In the genomic region with DNA sequence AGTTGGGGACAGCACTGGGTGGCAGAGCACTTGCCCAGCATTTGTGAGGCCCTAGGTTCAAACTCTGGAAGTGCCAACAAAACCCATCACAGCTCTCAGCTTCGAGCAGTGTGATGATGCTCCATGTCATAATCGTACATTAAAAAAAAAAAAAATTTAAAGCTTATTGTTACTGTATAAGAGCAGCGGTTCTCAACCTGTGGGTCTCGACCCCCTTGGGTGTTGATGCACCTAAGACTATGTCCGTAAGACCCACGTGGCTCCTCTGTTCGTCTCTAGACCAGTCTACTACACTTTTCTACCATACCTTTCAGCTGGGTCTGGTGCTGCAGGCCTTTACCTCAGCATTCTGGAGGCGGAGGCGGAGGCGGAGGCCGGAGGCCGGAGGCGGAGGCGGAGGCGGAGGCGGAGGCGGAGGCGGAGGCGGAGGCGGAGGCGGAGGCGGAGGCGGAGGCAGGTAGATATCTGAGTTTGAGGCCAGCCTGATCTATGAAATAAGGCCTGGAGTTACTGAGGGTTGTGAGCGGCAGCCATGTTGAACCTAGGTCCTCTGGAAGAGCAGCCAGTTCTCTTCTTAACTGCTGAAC, we compare ENCODE assay signal across 22 mouse cellular contexts. TPM values are rescaled to one million over a fixed set of nuclear protein-coding genes. Genes with fewer than 3 reads are reported as not detected.
A peak's percentile ranks its signal among the peaks of the same experiment; 100 is the strongest.
DNase-seq lines count a peak whose midpoint lies in the region; ATAC-seq and TF ChIP-seq lines count a peak whose summit lies in the region.
"Had no signal": no experiment of that assay in that cellular context is flagged by ENCODE, and none has a peak within 500 bp of the region (broad histone marks: within the 10 kb centered on the region; RNA-seq: fewer than 3 reads in every experiment).

No protein-coding gene starts in this region.

- no peak overlapping the region for H3K4me2 ChIP-seq in liver, embryonic 13.5 days
- H3K4me2 ChIP-seq: embryonic facial prominence, embryonic 12.5 days; forebrain, embryonic 15.5 days; hindbrain, embryonic 12.5 days had no signal

- TF ChIP-seq CTCF in E14TG2a.4 (conservative IDR thresholded peaks at IDR 0.05; ENCODE audit: low read length) = no peak

- H3K9me3 ChIP-seq in E14TG2a.4 (ENCODE audit: low read length) = no peaks in the 10 kb centered on the region
- no peaks in the 10 kb centered on the region for H3K9me3 ChIP-seq in liver, embryonic 13.5 days (replicated peaks)
- H3K9me3 ChIP-seq: embryonic facial prominence, embryonic 12.5 days; forebrain, embryonic 15.5 days; hindbrain, embryonic 12.5 days had no signal

- WGBS in liver, embryonic 13.5 days (ENCODE audit: insufficient replicate concordance) = 73% methylated on average over 24 of the region's 24 CpGs

- peaks cover 58% of the 10 kb centered on the region for H3K4me1 ChIP-seq in E14TG2a.4 (replicated peaks; ENCODE audit: low read depth, low read length)
- peaks cover 15% of the 10 kb centered on the region for H3K4me1 ChIP-seq in liver, embryonic 13.5 days (replicated peaks)
- H3K4me1 ChIP-seq: embryonic facial prominence, embryonic 12.5 days; forebrain, embryonic 15.5 days; hindbrain, embryonic 12.5 days had no signal

- peak; percentile 71 for DNase-seq in ES-CJ7 (ENCODE audit: low read depth, low spot score)
- DNase-seq in R1 (ENCODE audit: low read depth, low spot score) = peak; percentile 83
- peak; percentile 18 for DNase-seq in liver, embryonic 13.5 days
- DNase-seq in heart, adult 9 months (ENCODE audit: low spot score in 2 of 2) = no peak
- no peak for DNase-seq in thymus, postnatal 36 days
- DNase-seq in gastrocnemius, postnatal 4 days (ENCODE audit: low spot score in 2 of 2) = no peak
- DNase-seq: adrenal gland, adult 8-10 months; B cell, adult 2 months; cerebellum, adult 11 months; cerebellum, adult 8-10 months; cerebellum, postnatal 25 days; gastrocnemius, postnatal 10 days; heart, postnatal 10 days; heart, postnatal 4 days; kidney, adult 11 months had no signal

- H3K4me3 ChIP-seq in E14TG2a.4 (replicated peaks; ENCODE audit: low read length) = peak overlapping the region; percentile 68
- no peak overlapping the region for H3K4me3 ChIP-seq in liver, embryonic 13.5 days (replicated peaks)
- H3K4me3 ChIP-seq: embryonic facial prominence, embryonic 12.5 days; forebrain, embryonic 15.5 days; hindbrain, embryonic 12.5 days had no signal

- H3K27ac ChIP-seq in liver, embryonic 13.5 days = no peak overlapping the region
- H3K27ac ChIP-seq: embryonic facial prominence, embryonic 12.5 days; forebrain, embryonic 15.5 days; hindbrain, embryonic 12.5 days; hindbrain, postnatal 0 days had no signal

- H3K9ac ChIP-seq in liver, embryonic 13.5 days = no peak overlapping the region
- H3K9ac ChIP-seq: embryonic facial prominence, embryonic 12.5 days; forebrain, embryonic 15.5 days; hindbrain, embryonic 12.5 days had no signal

- H3K36me3 ChIP-seq in E14TG2a.4 (ENCODE audit: insufficient read depth, low read length) = no peaks in the 10 kb centered on the region
- no peaks in the 10 kb centered on the region for H3K36me3 ChIP-seq in liver, embryonic 13.5 days
- H3K36me3 ChIP-seq: embryonic facial prominence, embryonic 12.5 days; forebrain, embryonic 15.5 days; hindbrain, embryonic 12.5 days had no signal

- ATAC-seq in liver, embryonic 13.5 days (ENCODE audit: low read depth) = 0 out of 2 replicates have a peak, but pooled peaks have one; percentile 29
- ATAC-seq: CD4-positive, CD25-positive, alpha-beta regulatory T cell, adult 4 months; forebrain, embryonic 15.5 days; hindbrain, postnatal 0 days; Patski had no signal

- no peaks in the 10 kb centered on the region for H3K27me3 ChIP-seq in E14TG2a.4 (ENCODE audit: insufficient read depth, low read length)
- H3K27me3 ChIP-seq in liver, embryonic 13.5 days = no peaks in the 10 kb centered on the region
- H3K27me3 ChIP-seq: embryonic facial prominence, embryonic 12.5 days; forebrain, embryonic 15.5 days; hindbrain, embryonic 12.5 days; Patski had no signal

RNA-seq across cellular contexts. Expression of a gene that starts 9.8 kb away (rescaled TPM):
- 0.31 and 1.0 TPM in 2 replicates for polyA plus RNA-seq in liver, embryonic 13.5 days (2015; fragmentation: Nextera tagmentation; extraction: Ambion mirVana)
- total RNA-seq in gastrocnemius, postnatal 4 days (2021) = 1 to 10 TPM; 1.5 to 1.8 TPM

RNA-seq across cellular contexts. Expression of a gene that starts 19.8 kb away (rescaled TPM):
- 0.18 and 0.22 TPM in 2 replicates for polyA plus RNA-seq in liver, embryonic 13.5 days (2015; fragmentation: Nextera tagmentation; extraction: Ambion mirVana)
- total RNA-seq in gastrocnemius, postnatal 4 days (2021) = 10 to 100 TPM; 85.0 to 98.6 TPM

RNA-seq across cellular contexts. Expression of a gene that starts 22.6 kb away (rescaled TPM):
- 1.00 and 1.1 TPM in 2 replicates for polyA plus RNA-seq in liver, embryonic 13.5 days (2015; fragmentation: Nextera tagmentation; extraction: Ambion mirVana)
- 1 to 10 TPM; 1.5 to 2.0 TPM for total RNA-seq in gastrocnemius, postnatal 4 days (2021)

RNA-seq across cellular contexts. Expression of a gene that starts 23.6 kb away (rescaled TPM):
- 22.9 and 29.4 TPM in 2 replicates for polyA plus RNA-seq in liver, embryonic 13.5 days (2015; fragmentation: Nextera tagmentation; extraction: Ambion mirVana)
- 10 to 100 TPM; 21.3 to 22.0 TPM for total RNA-seq in gastrocnemius, postnatal 4 days (2021)

RNA-seq across cellular contexts. Expression of a gene that starts 30.9 kb away (rescaled TPM):
- 596 and 645 TPM in 2 replicates for polyA plus RNA-seq in liver, embryonic 13.5 days (2015; fragmentation: Nextera tagmentation; extraction: Ambion mirVana)
- total RNA-seq in gastrocnemius, postnatal 4 days (2021) = 100 to 1,000 TPM; 413 to 416 TPM

Comparison
In these comparisons a context has a peak if more than half of its experiments do, and no peak if none do; other contexts are left out.
1. DNase-seq: peak in ES-CJ7 (single experiment), R1 (single experiment) and liver, embryonic 13.5 days (single experiment); none in heart, adult 9 months (0 of 2), thymus, postnatal 36 days (0 of 2) and gastrocnemius, postnatal 4 days (0 of 2).